Mouse (Mus musculus) forebrain, embryonic 16.5 days (tissue): ENCODE results near the gene Fgfr2. TPM values are rescaled to one million over a fixed set of nuclear protein-coding genes. Genes with fewer than 3 reads are reported as not detected.

ENCODE experiments used
- ATAC-seq: fragments of 200-750 bp; cut with Nextera tagmentation; 2 replicates; pipeline ENCODE4 v1.8.0; 2017; ENCODE audit warnings: mild to moderate bottlenecking, moderate library complexity
- H3K27ac ChIP-seq: fragments of 300-500 bp; sonication (generic); 2 replicates; pipeline ENCODE4 v1.5.1; 2014; ENCODE audit warnings: low read length, control low read depth
- H3K27me3 ChIP-seq: fragments of 300-500 bp; sonication (generic); replicated peaks from 2 replicates; pipeline ENCODE4 v1.6.1; 2014; ENCODE audit warnings: low read length; ENCODE audit not compliant: control insufficient read depth, insufficient read depth
- H3K36me3 ChIP-seq: fragments of 300-500 bp; sonication (generic); 2 replicates; pipeline ENCODE4 v1.6.1; 2014; ENCODE audit not compliant: control insufficient read depth, insufficient read depth
- H3K4me1 ChIP-seq: fragments of 300-500 bp; sonication (generic); replicated peaks from 2 replicates; pipeline ENCODE4 v1.6.1; 2014; ENCODE audit warnings: low read length; ENCODE audit not compliant: control insufficient read depth, insufficient read depth
- H3K4me2 ChIP-seq: fragments of 300-500 bp; sonication (generic); 2 replicates; pipeline ENCODE4 v1.6.1; 2014; ENCODE audit warnings: mild to moderate bottlenecking, low read length, control low read depth
- H3K4me3 ChIP-seq: fragments of 300-500 bp; sonication (generic); replicated peaks from 2 replicates; pipeline ENCODE4 v1.5.1; 2014; ENCODE audit warnings: mild to moderate bottlenecking, low read length, control low read depth
- H3K9ac ChIP-seq: fragments of 300-500 bp; sonication (generic); replicated peaks from 2 replicates; pipeline ENCODE4 v1.6.1; 2014; ENCODE audit warnings: low read depth, low read length, control low read depth
- H3K9me3 ChIP-seq: fragments of 300-500 bp; sonication (generic); 2 replicates; pipeline ENCODE4 v1.6.1; 2016; ENCODE audit warnings: low read length; ENCODE audit not compliant: control insufficient read depth
- WGBS: fragments of 180-500 bp; shearing (Covaris S2); extraction: QIAGEN DNeasy Blood & Tissue Kit; methylation state at CpG from one replicate; pipeline ENCODE4 v1.1.7; 2014; 5-methylcytosine and 5-hydroxymethylcytosine counted together
- polyA plus RNA-seq: library from polyadenylated mRNA; unstranded; fragments of >200 nt; fragmentation: Nextera tagmentation; extraction: Ambion mirVana; gene quantifications from 2 replicates; pipeline ENCODE4 v1.2.1, GENCODE M21; 2015

Gene Fgfr2
- polyA plus RNA-seq, 1 experiment from 2014 or later, result 39.2 TPM

GRCm38 (mm10) chr7:130617591-130617990 lies 2505.6 kb downstream of the Fgfr2 start:
- H3K27ac ChIP-seq, result no peak overlapping the region
- no peak overlapping the region for H3K9ac ChIP-seq
- H3K36me3 ChIP-seq, result no peaks in the 10 kb centered on the region
- H3K4me1 ChIP-seq, result no peaks in the 10 kb centered on the region
- ATAC-seq, result no peak
- H3K27me3 ChIP-seq, result no peaks in the 10 kb centered on the region
- WGBS, result 91% methylated on average over 3 of the region's 3 CpGs
- H3K4me2 ChIP-seq, result no peak overlapping the region
- no peak overlapping the region for H3K4me3 ChIP-seq
- no peaks in the 10 kb centered on the region for H3K9me3 ChIP-seq

- 79% methylated on average over 4 of the region's 4 CpGs for WGBS
- no peak for ATAC-seq
- no peak overlapping the region for H3K4me3 ChIP-seq
Observed at GRCm38 (mm10) chr7:130613973-130614372, 2509.2 kb downstream of the Fgfr2 start.

DNA sequence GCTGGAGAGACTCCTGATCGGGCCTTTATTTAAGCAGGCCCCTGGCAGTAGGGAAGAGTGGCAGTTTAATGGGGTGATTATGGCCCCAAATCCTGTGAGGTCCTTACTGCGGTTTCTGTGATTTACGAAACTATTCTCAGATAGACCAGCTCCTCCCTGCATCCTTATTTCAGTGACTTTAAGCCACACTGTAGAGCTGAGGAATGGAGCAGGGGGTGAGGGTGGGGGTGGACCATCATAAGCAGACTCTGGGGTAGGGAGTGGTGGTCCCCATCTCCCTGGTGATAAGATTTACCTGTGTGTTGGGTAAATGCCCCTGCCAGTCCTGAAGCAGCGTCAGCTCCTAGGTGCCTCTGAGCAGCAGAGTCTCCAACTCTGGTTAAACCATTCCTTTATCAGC lies 2516.2 kb downstream of the Fgfr2 start:
- WGBS, result 81% methylated on average over 4 of the region's 4 CpGs
- no peak overlapping the region for H3K27ac ChIP-seq
- H3K9me3 ChIP-seq, result no peaks in the 10 kb centered on the region
- no peak for ATAC-seq
- H3K36me3 ChIP-seq, result no peaks in the 10 kb centered on the region
- no peaks in the 10 kb centered on the region for H3K27me3 ChIP-seq
- H3K4me3 ChIP-seq, result no peak overlapping the region
- no peak overlapping the region for H3K4me2 ChIP-seq
- no peaks in the 10 kb centered on the region for H3K4me1 ChIP-seq
- H3K9ac ChIP-seq, result no peak overlapping the region

More at GRCm38 (mm10) chr7:130613973-130614372, 2509.2 kb downstream of the Fgfr2 start:
- H3K27me3 ChIP-seq, result no peaks in the 10 kb centered on the region
- no peaks in the 10 kb centered on the region for H3K36me3 ChIP-seq
- H3K9me3 ChIP-seq, result no peaks in the 10 kb centered on the region
- H3K4me2 ChIP-seq, result no peak overlapping the region
- H3K27ac ChIP-seq, result no peak overlapping the region
- no peak overlapping the region for H3K9ac ChIP-seq
- H3K4me1 ChIP-seq, result no peaks in the 10 kb centered on the region

DNA sequence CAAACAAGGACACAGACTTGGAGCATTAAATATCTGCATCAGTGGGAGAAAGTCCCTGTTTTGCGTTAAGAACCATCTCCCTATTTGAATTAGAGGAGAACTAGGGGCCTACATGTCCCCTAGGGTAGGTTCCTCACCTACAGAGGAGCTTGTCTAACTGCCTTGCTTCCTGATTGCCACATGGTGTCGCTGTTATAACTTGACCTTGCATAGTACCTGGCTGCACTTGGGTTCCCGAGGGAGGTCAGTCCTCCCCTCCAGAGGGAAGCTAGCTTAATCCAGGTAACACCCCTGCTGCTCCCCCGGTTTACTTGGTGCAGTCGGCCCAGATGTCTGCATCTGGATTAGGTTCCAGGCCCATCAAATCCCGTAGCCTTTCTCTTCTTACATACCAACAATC lies 2518.0 kb downstream of the Fgfr2 start:
- H3K4me1 ChIP-seq, result no peaks in the 10 kb centered on the region
- 31% methylated on average over 6 of the region's 6 CpGs for WGBS
- no peak overlapping the region for H3K4me2 ChIP-seq
- H3K27me3 ChIP-seq, result no peaks in the 10 kb centered on the region
- H3K4me3 ChIP-seq, result no peak overlapping the region
- no peak for ATAC-seq
- H3K27ac ChIP-seq, result no peak overlapping the region
- H3K36me3 ChIP-seq, result no peaks in the 10 kb centered on the region
- no peaks in the 10 kb centered on the region for H3K9me3 ChIP-seq
- H3K9ac ChIP-seq, result no peak overlapping the region

DNA sequence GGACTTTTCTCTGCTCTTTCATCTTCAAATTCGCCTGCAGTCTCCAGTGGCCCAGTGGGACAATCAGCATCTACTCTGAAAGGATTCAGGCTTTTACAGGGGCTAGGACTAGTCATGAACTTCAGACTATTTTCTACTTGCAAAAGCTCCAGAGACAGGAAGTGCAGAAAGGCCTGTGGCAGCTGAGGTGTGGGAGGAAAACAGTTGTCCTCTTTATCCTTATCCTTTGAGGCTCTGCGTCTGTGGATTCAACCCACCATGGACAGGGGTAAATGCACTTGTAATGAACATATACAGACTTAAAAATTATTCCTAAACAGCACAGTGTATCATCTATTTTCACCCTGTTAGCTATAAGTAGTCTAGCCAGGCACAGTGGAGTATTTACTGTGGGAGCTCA lies 2518.8 kb downstream of the Fgfr2 start:
- Histone ChIP-seq H3K27ac (no peak overlapping the region), H3K36me3 (no peaks in the 10 kb centered on the region), H3K4me1 (no peaks in the 10 kb centered on the region), H3K4me3 (no peak overlapping the region), H3K9ac (no peak overlapping the region), H3K27me3 (no peaks in the 10 kb centered on the region), H3K9me3 (no peaks in the 10 kb centered on the region), H3K4me2 (no peak overlapping the region)
- WGBS, result 84% methylated on average over 2 of the region's 2 CpGs
- no peak for ATAC-seq

DNA sequence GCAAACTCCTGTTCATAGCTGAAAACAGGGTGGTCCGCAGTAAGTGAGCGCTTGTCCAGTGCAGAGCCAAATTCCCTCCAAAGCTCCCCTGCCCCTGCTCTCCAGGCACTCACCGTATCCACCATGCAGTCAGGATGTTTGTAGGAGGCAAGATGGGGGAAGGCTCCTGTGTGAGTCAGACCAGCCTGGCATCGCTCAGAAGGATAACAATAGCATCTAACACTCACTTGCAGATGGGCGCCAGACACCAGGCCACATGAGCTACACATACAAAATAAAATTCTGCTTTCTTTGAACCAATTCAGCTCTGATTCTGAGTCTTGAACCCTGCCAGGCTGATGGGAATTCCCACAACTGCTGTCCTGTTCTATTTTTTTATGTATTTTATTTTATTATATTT lies 2519.6 kb downstream of the Fgfr2 start:
- H3K4me3 ChIP-seq, result no peak overlapping the region
- ATAC-seq, result no peak
- no peak overlapping the region for H3K27ac ChIP-seq
- H3K4me1 ChIP-seq, result no peaks in the 10 kb centered on the region
- no peaks in the 10 kb centered on the region for H3K36me3 ChIP-seq
- no peaks in the 10 kb centered on the region for H3K27me3 ChIP-seq
- no peaks in the 10 kb centered on the region for H3K9me3 ChIP-seq
- WGBS, result 87% methylated on average over 5 of the region's 5 CpGs
- H3K9ac ChIP-seq, result no peak overlapping the region
- no peak overlapping the region for H3K4me2 ChIP-seq

DNA sequence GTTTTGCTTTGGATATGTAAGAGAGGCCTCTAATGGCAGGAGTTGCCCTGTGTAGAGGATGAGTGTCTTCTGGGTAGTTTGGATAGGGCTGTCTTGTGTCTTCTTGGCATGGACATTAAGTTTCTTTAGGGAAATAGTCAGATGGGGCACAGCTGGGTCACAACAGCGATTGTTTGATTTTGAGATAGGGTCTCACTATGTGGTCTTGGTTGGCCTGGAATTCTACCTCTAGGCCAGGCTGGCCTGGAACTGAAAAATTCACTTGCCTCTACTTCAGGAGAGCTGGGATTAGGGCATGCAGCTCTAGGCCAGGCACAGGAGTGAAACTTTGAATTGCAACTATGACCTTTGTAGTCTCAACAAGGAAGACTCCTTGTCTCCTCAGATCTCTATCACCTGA lies 2520.3 kb downstream of the Fgfr2 start:
- no peaks in the 10 kb centered on the region for H3K27me3 ChIP-seq
- no peak overlapping the region for H3K4me2 ChIP-seq
- H3K9me3 ChIP-seq, result no peaks in the 10 kb centered on the region
- H3K4me1 ChIP-seq, result peaks cover under 1% of the 10 kb centered on the region; the same call in 1 of the 2 replicates
- no peaks in the 10 kb centered on the region for H3K36me3 ChIP-seq
- no peak for ATAC-seq
- H3K27ac ChIP-seq, result no peak overlapping the region
- no peak overlapping the region for H3K9ac ChIP-seq
- H3K4me3 ChIP-seq, result no peak overlapping the region
- 93% methylated on average over 1 of the region's 1 CpGs for WGBS

GRCm38 (mm10) chr7:130600546-130600945 lies 2522.6 kb downstream of the Fgfr2 start:
- Histone ChIP-seq H3K27ac (no peak overlapping the region), H3K4me2 (no peak overlapping the region), H3K9ac (no peak overlapping the region), H3K27me3 (no peaks in the 10 kb centered on the region), H3K4me3 (no peak overlapping the region), H3K36me3 (no peaks in the 10 kb centered on the region), H3K9me3 (no peaks in the 10 kb centered on the region), H3K4me1 (peaks cover 12% of the 10 kb centered on the region)
- 64% methylated on average over 2 of the region's 2 CpGs for WGBS
- no peak for ATAC-seq

DNA sequence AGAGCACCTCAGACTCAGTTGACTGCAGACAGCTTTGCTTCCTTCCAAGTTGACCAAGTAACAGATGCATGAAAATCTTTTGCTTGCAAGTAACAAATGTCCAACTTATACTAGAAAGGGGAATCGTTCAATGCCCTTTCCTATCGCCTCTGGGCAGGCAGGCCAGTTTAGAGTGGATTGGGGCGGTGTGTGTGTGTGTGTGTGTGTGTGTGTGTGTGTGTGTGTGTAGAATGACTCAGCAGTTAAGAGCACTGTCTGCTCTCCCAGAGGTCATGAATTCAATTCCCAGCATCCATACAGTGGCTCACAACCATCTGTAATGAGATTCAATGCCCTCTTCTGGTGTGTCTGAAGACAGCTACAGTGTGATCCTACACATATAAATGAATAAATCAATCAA lies 2523.1 kb downstream of the Fgfr2 start:
- Histone ChIP-seq H3K9me3 (no peaks in the 10 kb centered on the region), H3K4me2 (no peak overlapping the region), H3K27me3 (no peaks in the 10 kb centered on the region), H3K27ac (no peak overlapping the region), H3K4me3 (no peak overlapping the region), H3K4me1 (peaks cover 12% of the 10 kb centered on the region), H3K9ac (no peak overlapping the region), H3K36me3 (no peaks in the 10 kb centered on the region)
- WGBS, result 87% methylated on average over 3 of the region's 3 CpGs
- no peak for ATAC-seq

DNA sequence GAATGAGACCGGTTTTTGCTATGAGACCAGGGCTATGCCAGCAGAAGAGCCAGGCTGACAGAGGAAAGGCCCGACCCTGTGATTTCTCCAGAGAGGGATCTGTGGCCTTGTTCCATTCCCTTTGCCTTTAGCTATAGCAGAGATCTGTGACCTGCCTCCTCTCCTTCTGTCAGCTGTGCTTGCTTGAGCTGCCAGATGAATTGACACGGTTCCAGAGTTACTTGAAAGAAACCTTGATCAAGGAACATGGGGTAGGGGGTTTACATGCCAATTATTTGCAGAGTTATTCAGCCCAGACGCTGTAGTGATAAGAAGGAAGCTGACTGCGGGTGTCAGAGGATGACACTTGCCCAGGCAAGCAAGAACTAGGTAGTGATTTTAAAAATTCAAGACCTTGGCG lies 2525.6 kb downstream of the Fgfr2 start:
- Histone ChIP-seq H3K4me1 (peaks cover 12% of the 10 kb centered on the region), H3K27ac (peak overlapping the region; percentile 37; the same call in 1 of the 2 replicates), H3K27me3 (no peaks in the 10 kb centered on the region), H3K4me3 (no peak overlapping the region), H3K36me3 (no peaks in the 10 kb centered on the region), H3K4me2 (no peak overlapping the region), H3K9ac (no peak overlapping the region), H3K9me3 (no peaks in the 10 kb centered on the region)
- no peak for ATAC-seq
- 54% methylated on average over 6 of the region's 6 CpGs for WGBS
